24 mouse cellular contexts compared by ENCODE assay signal in the genomic region with DNA sequence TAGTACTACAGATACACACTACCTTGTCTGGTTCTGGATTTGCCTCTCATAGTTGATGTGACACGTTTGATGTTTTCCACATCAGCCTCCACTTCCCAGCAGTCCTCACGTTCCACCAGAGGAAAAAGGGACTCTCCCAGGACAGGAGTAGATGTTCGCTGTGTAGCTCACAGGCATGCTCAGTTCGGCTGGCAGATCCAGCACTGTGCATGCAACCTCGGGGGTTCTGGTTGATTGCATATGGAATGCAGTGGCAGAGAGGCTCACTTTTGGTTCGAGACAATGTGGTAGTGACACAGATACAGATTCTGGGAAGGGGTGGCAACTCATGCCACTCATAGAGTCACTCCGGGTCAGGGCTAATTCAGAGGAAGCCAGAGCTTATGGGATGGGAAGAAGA.
"Had no signal": no experiment of that assay in that cellular context is flagged by ENCODE, and none has a peak within 500 bp of the region (broad histone marks: within the 10 kb centered on the region; RNA-seq: fewer than 3 reads in every experiment).

No protein-coding gene starts in this region.

- H3K4me1 ChIP-seq: hindbrain, embryonic 12.5 days; intestine, embryonic 15.5 days; limb, embryonic 12.5 days; liver, embryonic 13.5 days; liver, embryonic 15.5 days had no signal

- H3K9ac ChIP-seq: heart, embryonic 12.5 days; hindbrain, embryonic 12.5 days; hindbrain, embryonic 14.5 days; intestine, embryonic 15.5 days; limb, embryonic 12.5 days; liver, embryonic 13.5 days; liver, embryonic 15.5 days; liver, postnatal 0 days had no signal

- H3K36me3 ChIP-seq: heart, embryonic 10.5 days; heart, embryonic 12.5 days; hindbrain, embryonic 10.5 days; hindbrain, embryonic 12.5 days; intestine, embryonic 15.5 days; limb, embryonic 10.5 days; limb, embryonic 12.5 days; liver, embryonic 13.5 days; liver, embryonic 15.5 days had no signal

- H3K4me3 ChIP-seq: gastrocnemius, adult 2 months; heart, embryonic 10.5 days; heart, embryonic 12.5 days; hindbrain, embryonic 10.5 days; hindbrain, embryonic 12.5 days; intestine, embryonic 15.5 days; layer of hippocampus, adult 2 months; left cerebral cortex, adult 2 months; limb, embryonic 10.5 days; limb, embryonic 12.5 days; liver, embryonic 13.5 days; liver, embryonic 15.5 days had no signal

- H3K4me2 ChIP-seq: heart, embryonic 12.5 days; hindbrain, embryonic 12.5 days; hindbrain, embryonic 14.5 days; intestine, embryonic 15.5 days; limb, embryonic 12.5 days; liver, embryonic 11.5 days; liver, embryonic 13.5 days; liver, embryonic 15.5 days had no signal

- DNase-seq: gastrocnemius, adult 2 months; gastrocnemius, postnatal 10 days; gastrocnemius, postnatal 25 days; heart, adult 18-20 months; heart, postnatal 10 days; heart, postnatal 4 days; liver; liver, embryonic 13.5 days; liver, postnatal 0 days had no signal

- H3K27ac ChIP-seq: gastrocnemius, adult 2 months; heart, embryonic 10.5 days; hindbrain, embryonic 10.5 days; hindbrain, embryonic 12.5 days; hindbrain, embryonic 14.5 days; intestine, embryonic 15.5 days; layer of hippocampus, adult 2 months; left cerebral cortex, adult 2 months; limb, embryonic 10.5 days; limb, embryonic 12.5 days; liver, embryonic 13.5 days; liver, embryonic 15.5 days had no signal

- H3K27me3 ChIP-seq: heart, embryonic 12.5 days; hindbrain, embryonic 12.5 days; intestine, embryonic 15.5 days; limb, embryonic 12.5 days; liver, embryonic 13.5 days; liver, embryonic 15.5 days had no signal

- ATAC-seq: hindbrain, embryonic 16.5 days; inflammation-experienced regulatory T-cells, adult 6 months; intestine, embryonic 15.5 days; intestine, postnatal 0 days; liver, postnatal 0 days had no signal

- H3K9me3 ChIP-seq: heart, embryonic 10.5 days; hindbrain, embryonic 10.5 days; hindbrain, embryonic 12.5 days; intestine, embryonic 15.5 days; limb, embryonic 10.5 days; liver, embryonic 13.5 days; liver, embryonic 15.5 days had no signal
